Mouse (Mus musculus): Measurements from ENCODE around the gene Slc11a2. TPM values are rescaled to one million over a fixed set of nuclear protein-coding genes. Genes with fewer than 3 reads are reported as not detected.
"Not testable (repeated sequence)": the region's sequence is repeated elsewhere in the genome, so short reads cannot be mapped to it uniquely, and the experiment has no call there.

Slc11a2 gene
- polyA plus RNA-seq, 1 experiment from 2014 or later, result 51.2 TPM

DNA sequence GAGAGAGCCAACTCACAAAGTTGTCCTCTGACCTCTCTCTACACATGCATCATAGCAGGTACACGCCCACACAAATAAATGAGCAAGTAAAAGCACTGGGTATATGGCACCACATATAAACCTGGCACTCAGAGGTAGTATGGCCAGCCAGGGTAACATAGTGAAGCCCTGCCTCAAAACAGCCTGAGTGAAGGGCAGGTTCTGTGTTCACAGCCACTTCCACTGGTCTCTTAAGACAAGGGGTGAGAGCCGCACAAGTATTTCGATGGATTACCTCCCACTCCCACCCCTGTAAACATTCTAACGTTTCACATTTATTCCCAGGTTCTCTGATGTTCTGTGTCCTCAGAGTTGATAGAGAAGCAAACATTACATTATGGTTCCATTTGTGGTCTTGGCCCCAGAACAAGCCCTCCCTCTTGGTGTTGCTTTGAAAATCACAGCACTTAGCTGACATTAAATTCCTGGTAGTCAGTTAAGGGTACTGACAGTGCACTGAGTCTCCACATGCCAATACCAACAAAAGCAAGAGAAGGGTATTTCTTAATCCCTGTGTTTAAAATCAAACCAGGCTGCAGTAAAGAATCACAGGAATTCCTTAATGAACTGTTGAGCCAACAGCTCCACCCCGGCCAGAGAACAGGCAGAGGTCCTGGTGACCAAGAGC is 83.4 kb downstream of the Slc11a2 start:
- ATAC-seq (replicated peaks; ENCODE audit: low FRiP score), result not testable (repeated sequence)

More for the DNA sequence above, 83.4 kb downstream of the Slc11a2 start:
- H3K4me3 ChIP-seq (ENCODE audit: low read depth, low read length); H3K4me1 ChIP-seq (replicated peaks; ENCODE audit: control insufficient read depth, insufficient read depth, low read length); H3K9me3 ChIP-seq (ENCODE audit: control insufficient read depth, low read length); H3K27me3 ChIP-seq (replicated peaks; ENCODE audit: control insufficient read depth, insufficient read depth, low read length); DNase-seq (ENCODE audit: low spot score); H3K4me2 ChIP-seq; H3K36me3 ChIP-seq (ENCODE audit: control insufficient read depth, insufficient read depth, low read length); H3K9ac ChIP-seq (ENCODE audit: low read depth, low read length); H3K27ac ChIP-seq (ENCODE audit: low read depth, low read length): not testable (repeated sequence)
- WGBS, result 63% methylated on average over 5 of the region's 5 CpGs

Other genes starting within 250 kb of the Slc11a2 start
- gene Atf1, start 197.3 kb downstream of the Slc11a2 start, polyA plus RNA-seq (2014; fragmentation: Nextera tagmentation; extraction: Ambion mirVana), result 62.9 and 65.3 TPM in 2 replicates
- not detected in 2 replicates for gene Tmprss12, start 144.2 kb downstream of the Slc11a2 start, polyA plus RNA-seq (2014; fragmentation: Nextera tagmentation; extraction: Ambion mirVana)
- 4.4 and 5.7 TPM in 2 replicates for gene Mettl7a1, start 120.9 kb downstream of the Slc11a2 start, polyA plus RNA-seq (2014; fragmentation: Nextera tagmentation; extraction: Ambion mirVana)
- not detected in 2 replicates for gene Mettl7a3, start 90.1 kb downstream of the Slc11a2 start, polyA plus RNA-seq (2014; fragmentation: Nextera tagmentation; extraction: Ambion mirVana)
- gene Methig1, start 71.9 kb downstream of the Slc11a2 start, polyA plus RNA-seq (2014; fragmentation: Nextera tagmentation; extraction: Ambion mirVana), result not detected in 2 replicates
- not detected in 2 replicates for gene Mettl7a2, start 71.9 kb downstream of the Slc11a2 start, polyA plus RNA-seq (2014; fragmentation: Nextera tagmentation; extraction: Ambion mirVana)
- not detected in 2 replicates for gene Higd1c, start 60.5 kb downstream of the Slc11a2 start, polyA plus RNA-seq (2014; fragmentation: Nextera tagmentation; extraction: Ambion mirVana)
- 0.10 TPM in 1 of 2 replicates, not detected in the other for gene Gm5475, start 2.9 kb downstream of the Slc11a2 start, polyA plus RNA-seq (2014; fragmentation: Nextera tagmentation; extraction: Ambion mirVana)
- gene Letmd1, start 44.0 kb upstream of the Slc11a2 start, polyA plus RNA-seq (2014; fragmentation: Nextera tagmentation; extraction: Ambion mirVana), result 34.2 and 36.0 TPM in 2 replicates
- gene Csrnp2, start 70.4 kb upstream of the Slc11a2 start, polyA plus RNA-seq (2014; fragmentation: Nextera tagmentation; extraction: Ambion mirVana), result 6.5 and 7.5 TPM in 2 replicates
- gene Tfcp2, start 126.9 kb upstream of the Slc11a2 start, polyA plus RNA-seq (2014; fragmentation: Nextera tagmentation; extraction: Ambion mirVana), result 12.8 and 13.0 TPM in 2 replicates
- gene Pou6f1, start 174.9 kb upstream of the Slc11a2 start, polyA plus RNA-seq (2014; fragmentation: Nextera tagmentation; extraction: Ambion mirVana), result 0.92 and 1.2 TPM in 2 replicates
- 256 and 274 TPM in 2 replicates for gene Dazap2, start 190.3 kb upstream of the Slc11a2 start, polyA plus RNA-seq (2014; fragmentation: Nextera tagmentation; extraction: Ambion mirVana)
- 14.1 and 15.6 TPM in 2 replicates for gene Smagp, start 211.9 kb upstream of the Slc11a2 start, polyA plus RNA-seq (2014; fragmentation: Nextera tagmentation; extraction: Ambion mirVana)
- 56.6 and 62.1 TPM in 2 replicates for gene Bin2, start 244.5 kb upstream of the Slc11a2 start, polyA plus RNA-seq (2014; fragmentation: Nextera tagmentation; extraction: Ambion mirVana)